Mouse (Mus musculus): ENCODE data around the gene Atp6v1g3.
A peak's percentile ranks its signal among the peaks of the same experiment; 100 is the strongest.

The Atp6v1g3 gene

DNA sequence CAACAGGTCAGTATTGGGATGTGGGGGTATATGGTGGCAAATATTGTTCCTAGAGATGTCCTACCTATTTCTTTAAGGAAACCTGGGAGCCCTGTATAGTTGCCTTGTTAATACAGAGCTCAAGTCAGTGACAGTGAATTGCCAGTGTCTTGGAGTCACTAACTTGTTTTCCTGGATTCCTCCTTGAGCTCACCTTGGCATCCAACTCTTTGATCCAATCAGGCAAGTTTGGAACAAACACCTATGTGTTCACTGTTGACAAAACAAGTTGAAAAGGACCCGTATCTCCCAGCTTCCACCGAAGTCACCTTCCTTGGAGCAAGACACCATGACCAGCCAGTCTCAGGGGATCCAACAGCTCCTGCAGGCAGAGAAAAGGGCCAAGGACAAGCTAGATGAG is at the start of gene Atp6v1g3:
Atp6v1g3 (plus strand) TSS at position 301 of the 400 bp plus-strand sequence.
- no peak for DNase-seq (ENCODE audit: low spot score in 2 of 2)

DNA sequence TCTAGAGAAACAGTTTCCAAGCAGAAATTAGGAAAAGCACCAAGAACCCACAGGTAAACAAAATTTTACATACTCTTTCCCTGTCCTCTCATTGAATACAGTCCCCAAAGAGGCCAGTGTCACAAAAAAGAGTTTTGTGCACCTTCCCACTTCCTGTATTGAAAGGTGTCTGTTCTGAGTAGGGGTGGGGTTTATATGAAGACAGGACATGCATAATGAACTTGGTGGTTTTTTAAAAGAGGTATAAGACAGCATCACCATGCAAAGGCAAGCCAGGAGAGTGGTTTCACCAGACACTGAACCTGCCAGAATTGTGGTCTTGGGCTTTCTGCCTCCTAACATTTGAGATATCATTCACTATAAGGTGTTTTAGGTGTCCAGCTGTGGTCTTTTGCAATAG is 40.5 kb upstream of the Atp6v1g3 start:
- DNase-seq (ENCODE audit: low spot score in 2 of 2): peak; percentile 39 to 41

GRCm38 (mm10) chr1:138237252-138237651 is 36.3 kb upstream of the Atp6v1g3 start:
- DNase-seq (ENCODE audit: low spot score in 2 of 2): no peak

GRCm38 (mm10) chr1:138243947-138244346 is 29.6 kb upstream of the Atp6v1g3 start:
- DNase-seq (ENCODE audit: low spot score in 2 of 2): no peak

- DNase-seq (ENCODE audit: low spot score in 2 of 2): no peak
Measured at GRCm38 (mm10) chr1:138244485-138244884, 29.1 kb upstream of the Atp6v1g3 start.

- no peak for DNase-seq (ENCODE audit: low spot score in 2 of 2)
Measured at GRCm38 (mm10) chr1:138245103-138245502, 28.4 kb upstream of the Atp6v1g3 start.

DNA sequence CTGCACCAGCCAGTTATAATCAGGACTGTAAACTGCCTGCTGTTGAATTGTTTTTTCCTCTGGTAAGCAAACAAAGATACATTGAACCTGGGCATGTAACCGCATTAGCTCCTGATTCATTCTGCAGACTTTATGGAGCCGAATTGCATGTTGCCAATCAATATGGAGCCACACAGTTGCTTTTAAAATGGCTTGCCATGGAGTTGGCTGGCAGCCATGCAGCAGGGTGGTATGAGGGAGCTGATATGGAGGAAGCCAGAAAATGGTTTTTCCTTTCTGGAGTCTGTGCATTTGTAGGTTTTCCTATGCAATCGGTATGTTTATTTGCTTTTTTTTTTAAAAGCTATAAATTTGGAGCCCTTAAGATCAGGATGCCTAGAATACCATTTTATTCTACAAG is 28.0 kb upstream of the Atp6v1g3 start:
- DNase-seq (ENCODE audit: low spot score in 2 of 2): no peak

DNA sequence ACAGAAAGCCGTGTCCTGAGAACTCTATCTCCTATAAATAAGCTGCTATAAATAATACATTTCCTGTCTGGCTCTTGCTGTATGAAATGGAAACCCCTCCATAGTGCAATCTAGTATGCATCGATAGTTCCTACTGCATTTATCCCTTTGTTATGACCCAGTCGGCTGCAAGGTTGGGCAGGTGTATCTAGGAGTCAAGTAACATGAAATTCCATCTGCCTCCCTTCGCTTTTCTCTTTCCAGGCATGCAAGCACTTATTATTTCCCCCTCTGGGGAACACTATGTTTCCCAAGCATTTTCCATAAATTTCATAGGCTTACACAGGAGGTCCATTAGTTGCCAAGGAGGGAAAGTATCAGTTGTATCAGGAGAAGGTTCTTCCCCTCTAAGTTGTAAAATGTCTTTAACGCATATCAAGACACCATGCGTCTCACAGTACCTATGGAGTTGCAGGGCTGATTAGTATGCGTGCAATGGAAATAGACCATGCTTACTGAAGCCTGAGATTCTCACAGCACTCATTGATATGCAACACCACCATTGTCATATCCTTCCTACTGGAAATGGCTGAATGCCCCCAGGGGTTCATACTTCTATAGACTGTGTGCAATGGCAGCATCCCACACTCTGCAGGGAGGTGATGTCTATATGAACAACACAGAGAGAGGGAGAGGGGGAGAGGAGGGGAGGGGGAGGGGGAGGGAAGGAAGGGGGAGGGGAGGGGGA is 26.9 kb upstream of the Atp6v1g3 start:
- DNase-seq (ENCODE audit: low spot score in 2 of 2): no peak

GRCm38 (mm10) chr1:138247699-138248483 is 25.6 kb upstream of the Atp6v1g3 start:
- peak; percentile 27 to 49 for DNase-seq (ENCODE audit: low spot score in 2 of 2)

- peak; percentile 70 to 73 for DNase-seq (ENCODE audit: low spot score in 2 of 2)
Measured at GRCm38 (mm10) chr1:138248770-138249169, 24.8 kb upstream of the Atp6v1g3 start.

DNA sequence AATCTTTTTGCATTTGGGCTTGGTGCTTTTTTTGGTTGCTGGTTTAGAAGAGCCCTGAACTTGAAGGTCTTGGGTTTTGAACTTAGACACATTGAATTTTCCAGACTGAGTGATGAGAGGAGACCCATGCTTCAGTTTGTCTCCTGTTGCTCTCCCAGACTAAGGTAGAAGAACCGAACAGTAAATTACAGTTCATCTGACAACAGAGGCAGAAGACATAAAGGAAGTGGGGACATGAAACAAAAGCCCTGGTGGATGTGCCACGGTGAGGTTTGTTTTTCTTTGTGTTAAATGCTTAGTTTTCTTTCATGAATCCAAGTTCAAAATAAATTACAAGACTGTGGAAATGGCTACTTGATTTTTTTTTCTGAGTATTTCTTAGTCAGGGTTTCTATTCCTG is 22.6 kb upstream of the Atp6v1g3 start:
- no peak for DNase-seq (ENCODE audit: low spot score in 2 of 2)

DNA sequence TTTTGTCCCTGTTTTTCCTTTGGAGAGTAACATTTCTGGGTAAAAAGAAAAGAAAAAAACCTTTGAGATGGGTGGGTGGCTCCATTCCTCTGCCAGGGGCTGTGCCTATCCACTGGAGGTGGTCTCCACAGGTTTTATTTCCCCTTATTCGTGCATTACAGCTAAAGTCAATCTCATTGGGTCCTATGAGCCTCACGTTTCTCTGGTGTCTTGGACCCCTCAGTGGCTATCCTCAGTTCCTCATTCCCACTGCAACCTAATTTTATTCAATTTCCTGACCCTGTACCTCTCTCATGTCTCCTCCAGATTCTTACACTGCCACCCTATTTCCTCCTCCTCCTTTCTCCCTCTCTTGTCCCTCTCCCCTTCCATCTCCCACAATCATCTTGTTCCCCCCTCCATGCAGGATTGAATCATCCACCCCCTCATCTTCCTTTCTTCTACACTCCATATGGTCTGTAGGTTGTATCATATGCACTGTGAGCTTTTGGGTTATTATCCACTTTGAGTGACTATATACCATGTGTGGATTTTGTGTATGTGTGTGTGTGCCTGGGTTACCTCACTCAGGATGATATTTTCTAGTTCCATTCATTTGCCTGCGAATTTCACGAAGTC is 17.3 kb upstream of the Atp6v1g3 start:
- no peak for DNase-seq (ENCODE audit: low spot score in 2 of 2)

DNA sequence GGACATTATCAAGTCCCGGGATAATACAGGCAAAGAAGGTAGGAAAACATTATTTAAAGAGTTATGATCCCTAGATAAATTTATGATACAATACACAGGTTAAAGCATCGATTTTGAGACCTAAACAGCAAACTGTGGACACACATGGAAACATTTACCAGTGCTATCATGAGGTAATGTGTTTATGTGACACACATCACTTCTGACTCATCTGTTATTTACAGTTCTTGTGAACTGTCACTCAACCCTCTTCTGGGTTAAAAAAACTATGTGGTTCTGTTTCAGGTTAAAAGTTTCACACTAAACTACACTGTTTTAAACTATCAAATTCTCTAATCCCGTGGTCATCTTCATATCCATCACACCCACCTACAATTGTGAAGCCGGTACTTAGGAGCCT is 14.8 kb upstream of the Atp6v1g3 start:
- DNase-seq (ENCODE audit: low spot score in 2 of 2): peak in 1 of 2 experiments; percentile 27

GRCm38 (mm10) chr1:138261520-138261919 is 12.0 kb upstream of the Atp6v1g3 start:
- peak in 1 of 2 experiments; percentile 33 for DNase-seq (ENCODE audit: low spot score in 2 of 2)

- no peak for DNase-seq (ENCODE audit: low spot score in 2 of 2)
Measured at GRCm38 (mm10) chr1:138262408-138262807, 11.1 kb upstream of the Atp6v1g3 start.

- peak in 1 of 2 experiments; percentile 61 for DNase-seq (ENCODE audit: low spot score in 2 of 2)
Measured at GRCm38 (mm10) chr1:138267465-138268055, 6.0 kb upstream of the Atp6v1g3 start.

- DNase-seq (ENCODE audit: low spot score in 2 of 2): no peak
Measured at GRCm38 (mm10) chr1:138274930-138275329, 1.4 kb downstream of the Atp6v1g3 start.

- DNase-seq (ENCODE audit: low spot score in 2 of 2): peak; percentile 62 to 69
Measured at GRCm38 (mm10) chr1:138275859-138276258, 2.3 kb downstream of the Atp6v1g3 start.

GRCm38 (mm10) chr1:138281139-138281538 is 7.6 kb downstream of the Atp6v1g3 start:
- no peak for DNase-seq (ENCODE audit: low spot score in 2 of 2)

- DNase-seq (ENCODE audit: low spot score in 2 of 2): no peak
Measured at GRCm38 (mm10) chr1:138282413-138283141, 9.0 kb downstream of the Atp6v1g3 start.

- no peak for DNase-seq (ENCODE audit: low spot score in 2 of 2)
Measured at GRCm38 (mm10) chr1:138287665-138288064, 14.1 kb downstream of the Atp6v1g3 start.

All from natural killer cell, adult 2 months (primary cell).